Mouse (Mus musculus) ovary, adult 10 weeks (tissue): ENCODE measurements around the gene Prkag3. TPM values are rescaled to one million over a fixed set of nuclear protein-coding genes. Genes with fewer than 3 reads are reported as not detected.

Experiments
- polyA plus RNA-seq: library from polyadenylated mRNA; stranded (reverse); fragments of 350-450 nt; fragmentation: Illumina TruSeq; extraction: RNeasy Lipid Tissue Mini Kit (QIAGEN cat#74804); gene quantifications from one replicate; pipeline ENCODE4 v1.2.3, GENCODE M21; 2014

Gene Prkag3
- polyA plus RNA-seq: not detected

GRCm38 (mm10) chr1:74748643-74749271 lies at the start of gene Prkag3:
TSS of gene Prkag3 (minus strand) at chr1:74749221.

DNA sequence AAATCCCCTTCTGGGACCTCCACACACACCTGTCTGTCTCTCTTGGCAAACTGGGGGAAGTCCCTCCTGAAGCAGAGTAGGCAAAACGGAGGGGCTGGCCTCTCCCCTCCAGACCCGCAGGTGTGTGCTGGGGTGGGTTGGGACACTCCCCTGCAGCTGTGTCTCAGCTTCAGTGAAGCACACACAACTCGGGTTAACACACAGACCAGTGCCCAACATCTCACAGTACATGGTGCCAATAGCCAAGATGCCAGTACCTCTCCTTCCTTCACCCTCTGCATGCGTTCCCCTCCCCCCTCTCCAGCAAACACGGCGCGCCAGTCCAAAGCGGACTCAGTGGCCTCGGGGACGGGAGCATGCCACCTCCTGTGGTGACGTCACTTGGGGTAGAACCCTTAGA lies 42.2 kb upstream of the Prkag3 start, which contains the start of gene Wnt10a:
Gene Wnt10a, plus strand, starts transcription at position 268 of the 400 bp plus-strand sequence.

GRCm38 (mm10) chr1:74771845-74771930 lies 22.7 kb upstream of the Prkag3 start, which contains the start of gene Wnt6:
TSS of gene Wnt6 (plus strand) at chr1:74771892.

DNA sequence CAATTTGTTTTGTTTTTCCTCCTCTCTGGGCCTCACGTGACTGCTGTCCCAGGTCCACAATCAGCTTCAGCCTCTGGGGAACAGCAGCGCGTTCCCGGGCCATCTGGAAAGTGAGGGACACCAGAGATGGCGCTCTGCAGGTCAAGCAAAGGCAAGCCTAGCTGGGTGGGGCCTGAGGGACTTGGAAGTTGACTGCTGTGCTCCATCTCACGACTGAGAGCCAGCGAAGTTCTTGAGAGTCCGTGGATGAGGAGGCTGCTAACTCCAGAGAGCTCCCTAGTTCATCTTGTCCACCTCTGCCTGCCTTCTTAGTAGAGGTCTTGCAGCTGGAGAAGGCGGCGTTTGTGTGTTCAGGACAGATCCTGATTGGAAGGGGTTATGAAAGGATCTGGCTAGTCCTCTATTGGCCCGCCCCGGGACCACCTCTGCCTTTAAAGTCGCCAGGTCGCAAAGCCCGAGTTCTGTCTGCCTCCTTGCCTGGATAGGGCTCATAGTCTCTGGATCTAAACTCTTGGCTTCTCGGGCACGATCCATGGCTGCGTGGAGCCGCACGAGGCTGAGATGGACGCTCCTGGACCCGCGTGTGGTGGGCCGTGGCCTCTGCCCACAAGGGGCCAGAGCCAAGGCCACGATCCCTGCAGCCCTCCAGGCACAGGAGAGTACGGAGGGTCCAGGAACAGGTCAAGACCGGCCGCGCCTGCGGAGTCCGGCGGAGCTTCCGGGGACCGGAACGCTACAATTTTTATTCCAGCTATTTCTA lies 35.7 kb downstream of the Prkag3 start, which contains the start of gene Cyp27a1:
Gene Cyp27a1, plus strand, starts transcription at position 476 of the 760 bp plus-strand sequence.

Other genes starting within 250 kb of the Prkag3 start
- gene Cnot9, start 243.2 kb downstream of the Prkag3 start, polyA plus RNA-seq: 40.9 TPM
- not detected for gene Plcd4, start 206.3 kb downstream of the Prkag3 start, polyA plus RNA-seq
- gene Usp37, start 204.9 kb downstream of the Prkag3 start, polyA plus RNA-seq: 46.6 TPM
- 7.6 TPM for gene Zfp142, start 161.0 kb downstream of the Prkag3 start, polyA plus RNA-seq
- gene Bcs1l, start 160.9 kb downstream of the Prkag3 start, polyA plus RNA-seq: 4.4 TPM
- gene Rnf25, start 147.8 kb downstream of the Prkag3 start, polyA plus RNA-seq: 14.6 TPM
- gene Stk36, start 147.8 kb downstream of the Prkag3 start, polyA plus RNA-seq: 4.6 TPM
- gene Ttll4, start 87.5 kb downstream of the Prkag3 start, polyA plus RNA-seq: 39.3 TPM
- gene Cyp27a1, start 35.6 kb downstream of the Prkag3 start, polyA plus RNA-seq: 2.5 TPM
- 4.9 TPM for gene Wnt6, start 22.7 kb upstream of the Prkag3 start, polyA plus RNA-seq
- gene Wnt10a, start 42.3 kb upstream of the Prkag3 start, polyA plus RNA-seq: not detected
- not detected for gene Cdk5r2, start 105.7 kb upstream of the Prkag3 start, polyA plus RNA-seq
- not detected for gene Fev, start 136.2 kb upstream of the Prkag3 start, polyA plus RNA-seq
- gene Cryba2, start 143.9 kb upstream of the Prkag3 start, polyA plus RNA-seq: not detected
- gene Cfap65, start 186.4 kb upstream of the Prkag3 start, polyA plus RNA-seq: 0.91 TPM
- 0.88 TPM for gene Ihh, start 202.5 kb upstream of the Prkag3 start, polyA plus RNA-seq